Mouse (Mus musculus) ovary, postnatal 36 days (tissue): ENCODE results near the gene Tmem183a.

Experiments
- DNase-seq: peaks from one replicate; pipeline ENCODE4 v3.0.0; 2022; ENCODE audit warnings: low spot score, mixed read lengths

The Tmem183a gene

DNA sequence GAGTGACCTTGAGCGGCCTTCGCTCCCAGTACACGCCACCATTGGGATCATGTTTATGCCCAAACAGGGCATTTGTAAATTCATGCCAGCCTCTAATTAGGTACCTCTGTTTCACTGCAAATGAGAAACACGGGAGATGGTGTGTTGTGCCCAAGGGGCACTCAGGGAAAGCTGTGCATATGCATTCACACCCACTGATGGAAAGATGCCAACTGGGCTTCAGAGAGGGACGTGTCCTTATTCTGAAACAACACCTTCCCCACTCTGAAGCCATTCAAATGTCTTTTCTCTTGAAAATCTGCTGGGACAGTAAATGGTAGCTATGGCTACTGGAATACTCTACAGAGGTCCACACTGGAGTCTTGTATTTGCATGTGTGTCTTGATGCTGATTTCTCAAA is 43.5 kb downstream of the Tmem183a start:
- no peak for DNase-seq

GRCm38 (mm10) chr1:134316361-134316760 is 45.4 kb downstream of the Tmem183a start:
- no peak for DNase-seq

GRCm38 (mm10) chr1:134315181-134315580 is 46.6 kb downstream of the Tmem183a start:
- no peak for DNase-seq

DNA sequence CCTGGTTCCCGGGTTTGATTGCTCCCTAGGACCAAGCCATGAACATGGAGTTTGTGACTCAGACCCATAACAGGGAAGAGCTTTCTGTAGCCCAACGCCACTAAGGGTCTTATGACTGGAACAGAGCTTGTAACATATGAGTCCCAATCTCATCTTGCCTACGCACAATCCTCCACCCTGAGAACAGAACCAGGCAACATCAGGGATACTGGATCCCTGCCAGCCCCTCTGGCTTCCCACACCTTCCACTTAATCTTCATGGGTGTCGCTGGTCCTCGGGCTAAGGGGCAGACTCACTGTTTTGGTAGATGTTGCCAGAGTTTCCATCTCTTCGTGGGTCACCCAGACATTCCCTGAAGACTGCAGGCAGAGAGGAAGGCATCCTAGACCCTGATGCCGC is 50.0 kb downstream of the Tmem183a start:
- DNase-seq: no peak

DNA sequence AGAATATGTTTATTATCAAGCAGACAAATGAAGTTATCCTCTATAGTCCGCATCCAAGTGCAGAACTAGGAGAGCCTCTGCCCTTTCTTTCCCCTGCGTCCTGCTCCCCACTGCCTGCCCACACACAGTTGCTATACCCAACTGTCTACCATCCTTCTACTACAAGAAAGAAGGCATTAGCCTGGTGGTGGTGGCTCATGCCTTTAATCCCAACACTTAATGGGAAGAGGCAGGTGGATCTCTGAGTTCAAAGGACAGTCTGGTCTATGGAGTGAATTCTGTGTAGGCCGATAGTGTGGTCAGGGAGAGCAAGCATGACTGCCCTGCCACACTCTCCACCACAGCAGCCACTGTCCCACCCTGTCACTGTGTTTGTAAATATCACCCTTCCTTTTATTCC is 51.0 kb downstream of the Tmem183a start:
- no peak for DNase-seq

GRCm38 (mm10) chr1:134310291-134310690 is 51.5 kb downstream of the Tmem183a start:
- no peak for DNase-seq

DNA sequence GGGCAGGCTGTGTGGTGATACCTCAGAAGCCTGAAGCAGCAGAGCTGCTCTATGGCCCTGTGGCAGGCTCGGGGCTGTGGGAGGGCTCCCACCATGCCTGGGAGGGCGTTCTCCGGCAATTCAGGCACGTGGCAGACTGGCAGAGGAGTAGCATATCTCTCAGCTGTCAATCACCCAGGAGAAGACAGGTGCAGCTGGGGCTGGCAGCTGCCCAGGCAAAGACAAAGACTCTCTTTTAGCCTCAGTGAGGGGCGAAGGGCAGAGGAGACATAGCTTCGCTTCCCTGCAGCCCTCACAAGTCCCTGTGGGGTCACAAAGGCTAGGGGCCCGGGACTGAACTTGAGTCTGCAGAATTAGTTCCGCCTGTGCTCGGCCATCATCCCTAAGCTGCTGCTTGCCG is 54.4 kb downstream of the Tmem183a start:
- DNase-seq: no peak

- DNase-seq: no peak
Measured at GRCm38 (mm10) chr1:134304940-134305339, 56.8 kb downstream of the Tmem183a start.

- DNase-seq: no peak
Measured at GRCm38 (mm10) chr1:134302568-134303238, 59.1 kb downstream of the Tmem183a start.

DNA sequence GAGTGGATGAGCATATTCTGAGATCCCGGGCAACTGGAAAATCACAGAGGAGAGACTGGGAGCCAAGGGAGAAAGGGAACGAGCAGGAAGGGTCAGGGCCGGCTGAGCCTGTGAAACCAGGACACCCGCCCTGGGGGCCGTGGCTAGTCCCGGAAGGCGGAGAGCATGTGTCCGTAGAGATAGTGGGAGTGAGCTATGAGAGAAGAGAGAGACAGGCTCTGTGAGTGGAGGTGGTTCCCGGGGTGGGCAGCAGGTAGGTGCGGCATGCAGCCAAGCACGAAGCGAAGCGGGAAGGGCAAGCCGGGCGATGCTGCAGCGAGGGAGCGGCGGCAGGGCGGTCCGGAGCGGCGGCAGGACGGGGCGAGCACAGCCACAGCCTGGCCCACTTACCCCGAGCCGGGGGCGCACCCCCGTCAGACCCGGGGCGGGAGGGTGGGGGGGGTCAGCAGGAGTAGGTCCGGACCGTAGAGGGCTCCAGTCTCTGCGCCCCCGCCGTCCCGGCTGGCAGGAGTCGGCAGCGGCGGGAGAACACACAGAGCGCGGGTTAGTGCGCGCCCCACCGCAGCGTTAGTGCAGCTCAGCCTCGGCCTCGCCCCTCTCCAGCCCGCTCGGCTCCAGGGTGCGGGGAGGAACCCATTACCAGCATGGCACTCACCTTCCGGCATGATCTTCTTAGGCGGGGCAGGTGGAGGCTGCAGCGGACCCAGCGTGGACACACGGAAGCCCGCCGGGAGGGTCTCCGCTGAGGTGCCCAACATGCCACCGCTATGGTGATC is 63.0 kb downstream of the Tmem183a start:
- DNase-seq: peak; percentile 30

DNA sequence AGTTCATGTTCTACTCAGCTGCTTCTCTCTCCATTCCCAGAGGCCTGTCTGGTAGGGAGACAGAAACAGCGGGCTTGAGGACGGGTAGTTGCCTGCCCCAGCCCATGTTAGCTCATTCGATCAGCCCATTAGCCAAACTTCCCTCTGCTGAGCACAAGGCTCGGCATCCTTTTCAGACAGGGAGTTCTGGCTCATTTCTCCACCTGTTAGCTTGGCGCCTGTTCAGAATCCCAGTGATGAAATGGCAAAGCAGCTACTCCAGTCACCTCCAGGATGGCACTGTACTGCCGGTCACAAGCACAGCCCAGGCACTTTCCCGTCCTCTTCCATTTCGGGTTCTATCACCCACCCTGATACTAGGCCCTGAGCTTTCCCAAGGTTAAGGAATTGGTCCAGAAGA is 64.5 kb downstream of the Tmem183a start:
- no peak for DNase-seq
